Mouse (Mus musculus) NIH3T3 (cell line): ENCODE results near the gene Adgrg2.

Experiments used
- DNase-seq: peaks from one replicate; pipeline ENCODE4 v3.0.0-alpha.2; 2012; ENCODE audit warnings: low read depth

Gene Adgrg2

DNA sequence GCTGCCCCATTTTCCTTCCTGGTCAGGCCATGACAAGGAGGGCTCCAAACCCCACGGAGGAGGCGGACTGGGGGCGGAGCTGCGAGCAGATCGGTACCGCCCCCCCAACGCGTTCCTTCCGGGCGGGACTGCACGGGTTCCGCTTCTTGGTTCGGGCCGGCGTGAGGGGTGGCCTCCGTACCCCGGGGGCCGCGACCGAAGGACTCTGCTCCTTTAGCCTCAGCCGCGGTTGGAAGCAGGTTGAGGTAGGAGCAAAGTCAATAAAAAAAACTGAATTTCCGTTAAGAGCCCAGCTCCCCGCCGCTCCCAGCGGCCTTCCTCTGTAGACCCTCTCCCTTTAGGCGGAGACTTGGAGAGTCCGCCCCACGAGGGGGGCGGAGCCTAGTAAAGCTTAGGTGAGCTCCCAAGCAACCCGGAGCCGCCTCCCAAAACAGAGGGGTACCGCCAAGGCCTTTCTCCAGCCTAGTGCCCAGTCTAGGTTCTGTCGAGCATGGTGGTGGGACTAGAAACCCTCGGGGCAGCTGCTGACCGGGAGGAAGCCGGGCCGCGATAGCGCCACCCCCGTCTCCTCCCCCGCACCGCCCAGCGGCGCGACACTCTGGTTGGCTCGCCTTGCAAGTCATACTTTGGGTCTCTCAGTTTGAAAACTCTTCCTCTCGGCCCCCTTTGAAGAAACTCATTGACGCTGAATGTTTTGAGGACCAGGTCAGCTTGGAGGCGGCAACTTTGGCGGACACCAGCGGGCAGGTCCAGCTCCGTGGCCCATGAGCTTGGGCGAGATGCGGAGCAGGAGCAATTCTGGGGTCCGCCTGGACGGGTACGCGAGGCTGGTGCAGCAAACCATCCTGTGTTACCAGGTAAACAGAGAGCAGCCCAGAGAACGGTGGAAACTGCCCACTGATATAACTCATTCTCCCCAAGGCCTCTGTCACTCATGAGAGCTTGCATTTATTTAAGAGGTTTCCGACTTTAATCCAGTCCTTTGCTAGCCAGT, 111.9 kb downstream of the Adgrg2 start, which contains the start of gene Phka2:
Gene Phka2, plus strand, starts transcription at position 119 of the 994 bp plus-strand sequence.
- peak; percentile 91 for DNase-seq

DNA sequence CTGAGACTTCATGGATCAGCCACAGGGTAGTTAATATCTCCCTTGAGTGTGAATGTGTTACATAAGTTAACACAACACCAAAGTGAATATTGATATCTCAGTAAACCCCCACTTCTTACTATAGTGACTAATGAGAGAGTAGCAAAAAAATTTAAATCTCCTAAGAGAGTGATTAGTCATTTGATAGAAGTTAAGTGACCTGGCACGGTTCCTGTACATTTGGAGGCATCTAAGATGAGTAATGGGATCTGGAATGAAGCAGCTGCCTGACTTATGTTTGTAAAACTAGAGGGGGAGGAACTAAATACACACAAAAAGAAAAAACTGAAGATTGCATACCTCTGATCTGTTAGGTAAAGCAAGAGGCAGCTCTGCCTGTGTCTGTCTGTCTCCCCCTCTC, 118.6 kb downstream of the Adgrg2 start:
- peak; percentile 84 for DNase-seq

DNA sequence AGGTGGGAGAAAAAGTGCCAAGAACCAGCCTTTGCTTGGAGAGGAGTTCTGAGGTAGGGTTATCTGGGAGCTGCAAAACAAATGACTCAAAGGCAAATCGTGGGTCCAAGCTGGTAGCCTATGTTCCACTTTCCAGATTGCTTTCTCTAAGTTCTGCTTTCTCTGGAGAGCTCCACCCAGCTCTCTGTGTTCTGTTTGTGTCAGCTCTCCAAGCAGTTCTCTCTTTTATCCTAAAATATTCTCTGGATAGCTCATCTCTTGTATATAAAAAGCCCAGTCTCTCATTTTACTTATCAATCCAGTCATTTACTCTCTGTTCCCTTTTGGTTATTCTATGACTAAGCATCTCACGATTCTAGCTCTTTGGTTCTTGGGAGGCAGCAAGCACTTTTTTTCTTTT, 119.7 kb downstream of the Adgrg2 start:
- peak; percentile 16 for DNase-seq

DNA sequence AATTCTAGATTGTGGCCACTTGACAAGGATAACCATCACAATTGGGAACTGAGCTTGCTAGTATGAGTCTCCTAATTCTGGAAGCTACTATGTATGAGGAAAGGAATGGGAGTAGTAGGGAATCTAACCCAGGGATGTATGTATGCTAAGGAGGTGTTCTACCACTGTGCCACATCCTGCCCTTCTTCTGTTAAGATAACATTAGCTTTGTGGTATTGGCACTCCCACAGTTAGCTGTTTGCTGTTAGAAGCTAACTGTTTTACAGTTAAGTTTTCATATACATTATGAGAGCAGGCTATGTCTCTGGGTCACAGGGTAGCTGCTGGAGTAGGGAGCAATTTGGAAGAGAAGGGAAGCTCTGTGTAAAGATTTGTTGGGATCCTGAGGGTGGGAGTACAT, 125.5 kb downstream of the Adgrg2 start:
- no peak for DNase-seq

DNA sequence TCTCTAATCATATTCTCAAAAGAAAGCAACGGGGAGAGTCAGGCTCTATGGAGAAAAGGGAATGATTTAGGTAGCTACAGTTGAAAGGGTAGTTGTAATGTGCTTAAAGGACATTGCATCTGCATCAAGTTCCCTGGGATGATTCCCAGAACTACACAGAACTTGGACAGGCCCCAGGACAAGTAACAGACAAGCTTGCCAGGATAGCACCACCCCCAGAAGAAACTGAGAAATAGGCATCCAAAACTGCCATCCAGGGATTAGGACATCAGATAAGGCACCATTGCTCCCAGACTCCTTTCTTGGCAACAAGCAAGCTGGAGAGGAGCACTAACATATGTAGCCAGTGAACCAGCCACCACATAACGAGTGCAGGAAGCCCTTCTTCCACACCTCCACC, 152.3 kb downstream of the Adgrg2 start:
- DNase-seq, result peak; percentile 23
